Mouse (Mus musculus) lung, embryonic 16.5 days (tissue): Measurements from ENCODE around the gene Pgap3. TPM values are rescaled to one million over a fixed set of nuclear protein-coding genes. Genes with fewer than 3 reads are reported as not detected.
A peak's percentile ranks its signal among the peaks of the same experiment; 100 is the strongest.

Experiments used
- ATAC-seq: fragments of 200-750 bp; cut with Nextera tagmentation; 2 replicates; pipeline ENCODE4 v1.8.0; 2017; ENCODE audit warnings: low read depth, mild to moderate bottlenecking, moderate library complexity
- H3K27ac ChIP-seq: fragments of 300-500 bp; sonication (generic); 2 replicates; pipeline ENCODE4 v1.5.1; 2014; ENCODE audit warnings: mild to moderate bottlenecking, control low read depth, low read length
- H3K27me3 ChIP-seq: fragments of 300-500 bp; sonication (generic); 2 replicates; pipeline ENCODE4 v1.6.1; 2014; ENCODE audit warnings: low read depth, low read length, mixed read lengths; ENCODE audit not compliant: control insufficient read depth, insufficient read depth
- H3K36me3 ChIP-seq: fragments of 300-500 bp; sonication (generic); 2 replicates; pipeline ENCODE4 v1.6.1; 2014; ENCODE audit warnings: low read length; ENCODE audit not compliant: control insufficient read depth, insufficient read depth
- H3K4me1 ChIP-seq: fragments of 300-500 bp; sonication (generic); replicated peaks from 2 replicates; pipeline ENCODE4 v1.6.1; 2014; ENCODE audit warnings: low read length, mixed read lengths; ENCODE audit not compliant: control insufficient read depth, insufficient read depth
- H3K4me2 ChIP-seq: fragments of 300-500 bp; sonication (generic); 2 replicates; pipeline ENCODE4 v1.6.1; 2014; ENCODE audit warnings: low read depth, low read length, control low read depth
- H3K4me3 ChIP-seq: fragments of 300-500 bp; sonication (generic); 2 replicates; pipeline ENCODE4 v1.5.1; 2014; ENCODE audit warnings: mild to moderate bottlenecking, low read length, control low read depth
- H3K9ac ChIP-seq: fragments of 300-500 bp; sonication (generic); 2 replicates; pipeline ENCODE4 v1.6.1; 2014; ENCODE audit warnings: low read length, control low read depth
- H3K9me3 ChIP-seq: fragments of 300-500 bp; sonication (generic); 2 replicates; pipeline ENCODE4 v1.6.1; 2016; ENCODE audit warnings: low read length; ENCODE audit not compliant: control insufficient read depth
- WGBS: fragments of 180-500 bp; shearing (Covaris S2); extraction: QIAGEN DNeasy Blood & Tissue Kit; methylation state at CpG from one replicate; pipeline ENCODE4 v1.1.7; 2014; 5-methylcytosine and 5-hydroxymethylcytosine counted together
- polyA plus RNA-seq: library from polyadenylated mRNA; unstranded; fragments of >200 nt; fragmentation: Nextera tagmentation; extraction: Ambion mirVana; gene quantifications from 2 replicates; pipeline ENCODE4 v1.2.1, GENCODE M21; 2015

The Pgap3 gene
- polyA plus RNA-seq, 1 experiment from 2014 or later = 16.2 TPM

GRCm38 (mm10) chr11:98347385-98348082, 52.8 kb downstream of the Pgap3 start:
- no peak overlapping the region; the same call in 1 of the 2 replicates for H3K4me2 ChIP-seq
- ATAC-seq = no peak
- peaks cover 66% of the 10 kb centered on the region for H3K27me3 ChIP-seq
- H3K9me3 ChIP-seq = no peaks in the 10 kb centered on the region
- no peak overlapping the region for H3K27ac ChIP-seq
- H3K9ac ChIP-seq = no peak overlapping the region
- H3K36me3 ChIP-seq = no peaks in the 10 kb centered on the region
- H3K4me3 ChIP-seq = no peak overlapping the region
- WGBS = 2% methylated on average over 10 of the region's 12 CpGs
- peaks cover 15% of the 10 kb centered on the region for H3K4me1 ChIP-seq

- H3K27me3 ChIP-seq = peaks cover 72% of the 10 kb centered on the region
- H3K36me3 ChIP-seq = no peaks in the 10 kb centered on the region
- 14% methylated on average over 9 of the region's 9 CpGs for WGBS
- no peak overlapping the region for H3K4me2 ChIP-seq
- H3K4me1 ChIP-seq = peaks cover 18% of the 10 kb centered on the region
- H3K9me3 ChIP-seq = no peaks in the 10 kb centered on the region
- no peak overlapping the region for H3K27ac ChIP-seq
- ATAC-seq = no peak
- no peak overlapping the region for H3K4me3 ChIP-seq
- H3K9ac ChIP-seq = no peak overlapping the region
Measured at GRCm38 (mm10) chr11:98346168-98346567, 54.1 kb downstream of the Pgap3 start.

GRCm38 (mm10) chr11:98345253-98345652, 55.0 kb downstream of the Pgap3 start:
- ATAC-seq = no peak

GRCm38 (mm10) chr11:98342000-98342945, 58.0 kb downstream of the Pgap3 start:
- H3K4me2 ChIP-seq = peak overlapping the region; percentile 63
- peaks cover 70% of the 10 kb centered on the region for H3K27me3 ChIP-seq
- peak overlapping the region; percentile 36 for H3K9ac ChIP-seq
- no peaks in the 10 kb centered on the region for H3K36me3 ChIP-seq
- H3K9me3 ChIP-seq = no peaks in the 10 kb centered on the region
- H3K4me3 ChIP-seq = peak overlapping the region; percentile 37
- no peak overlapping the region for H3K27ac ChIP-seq
- peak; percentile 62 for ATAC-seq
- WGBS = 2% methylated on average over 24 of the region's 29 CpGs
- H3K4me1 ChIP-seq = peaks cover 19% of the 10 kb centered on the region

More at GRCm38 (mm10) chr11:98345253-98345652, 55.0 kb downstream of the Pgap3 start:
- no peaks in the 10 kb centered on the region for H3K9me3 ChIP-seq
- no peak overlapping the region for H3K9ac ChIP-seq
- 2% methylated on average over 14 of the region's 14 CpGs for WGBS
- H3K4me2 ChIP-seq = peak overlapping the region; percentile 37
- no peak overlapping the region for H3K27ac ChIP-seq
- no peak overlapping the region for H3K4me3 ChIP-seq
- no peaks in the 10 kb centered on the region for H3K36me3 ChIP-seq
- H3K27me3 ChIP-seq = peaks cover 70% of the 10 kb centered on the region
- H3K4me1 ChIP-seq = peaks cover 18% of the 10 kb centered on the region

GRCm38 (mm10) chr11:98341174-98341573, 59.1 kb downstream of the Pgap3 start:
- Histone ChIP-seq H3K4me3 (no peak overlapping the region), H3K27me3 (peaks cover 70% of the 10 kb centered on the region), H3K4me2 (no peak overlapping the region), H3K4me1 (peaks cover 19% of the 10 kb centered on the region), H3K36me3 (no peaks in the 10 kb centered on the region), H3K9me3 (no peaks in the 10 kb centered on the region), H3K27ac (no peak overlapping the region), H3K9ac (no peak overlapping the region)
- 55% methylated on average over 4 of the region's 4 CpGs for WGBS
- ATAC-seq = no peak

GRCm38 (mm10) chr11:98340597-98340996, 59.7 kb downstream of the Pgap3 start:
- no peak for ATAC-seq
- WGBS = 6% methylated on average over 4 of the region's 4 CpGs

GRCm38 (mm10) chr11:98339679-98340287, 60.5 kb downstream of the Pgap3 start:
- Histone ChIP-seq H3K36me3 (no peaks in the 10 kb centered on the region), H3K4me1 (peaks cover 19% of the 10 kb centered on the region), H3K9me3 (no peaks in the 10 kb centered on the region), H3K4me2 (peak overlapping the region; percentile 100), H3K4me3 (no peak overlapping the region; the same call in none of the 2 replicates), H3K27ac (no peak overlapping the region), H3K9ac (no peak overlapping the region), H3K27me3 (peaks cover 74% of the 10 kb centered on the region)
- no peak for ATAC-seq
- 12% methylated on average over 11 of the region's 11 CpGs for WGBS

More at GRCm38 (mm10) chr11:98340597-98340996, 59.7 kb downstream of the Pgap3 start:
- H3K27me3 ChIP-seq = peaks cover 71% of the 10 kb centered on the region
- no peak overlapping the region for H3K4me3 ChIP-seq
- H3K36me3 ChIP-seq = no peaks in the 10 kb centered on the region
- no peaks in the 10 kb centered on the region for H3K9me3 ChIP-seq
- no peak overlapping the region for H3K4me2 ChIP-seq
- peaks cover 19% of the 10 kb centered on the region for H3K4me1 ChIP-seq
- no peak overlapping the region for H3K27ac ChIP-seq
- no peak overlapping the region for H3K9ac ChIP-seq

GRCm38 (mm10) chr11:98339071-98339501, 61.2 kb downstream of the Pgap3 start:
- no peaks in the 10 kb centered on the region for H3K9me3 ChIP-seq
- peaks cover 81% of the 10 kb centered on the region for H3K27me3 ChIP-seq
- peak overlapping the region; percentile 69 for H3K9ac ChIP-seq
- peak overlapping the region; percentile 100 for H3K4me2 ChIP-seq
- ATAC-seq = no peak
- WGBS = under 1% methylated on average over 19 of the region's 19 CpGs
- H3K27ac ChIP-seq = no peak overlapping the region
- H3K36me3 ChIP-seq = no peaks in the 10 kb centered on the region
- H3K4me1 ChIP-seq = peaks cover 19% of the 10 kb centered on the region
- H3K4me3 ChIP-seq = peak overlapping the region; percentile 62
